Mouse (Mus musculus) c-Kit-negative CD71-positive TER-119-positive erythroid progenitor cells, embryonic 14.5 days (primary cell): ENCODE measurements around the gene Ccn2.
A peak's percentile ranks its signal among the peaks of the same experiment; 100 is the strongest.

Experiments
- DNase-seq: peaks from one replicate; pipeline ENCODE4 v3.0.0-alpha.2; 2013; ENCODE audit warnings: low read depth, low spot score

The Ccn2 gene

GRCm38 (mm10) chr10:24595250-24596002 lies at the start of gene Ccn2:
TSS of gene Ccn2 (plus strand) at chr10:24595442.
- no peak for DNase-seq

GRCm38 (mm10) chr10:24552870-24553269 lies 42.4 kb upstream of the Ccn2 start:
- DNase-seq: no peak

- DNase-seq: no peak
Observed at GRCm38 (mm10) chr10:24554091-24554490, 41.2 kb upstream of the Ccn2 start.

GRCm38 (mm10) chr10:24558366-24558765 lies 36.9 kb upstream of the Ccn2 start:
- DNase-seq: no peak

GRCm38 (mm10) chr10:24569691-24570420 lies 25.4 kb upstream of the Ccn2 start:
- DNase-seq: no peak

GRCm38 (mm10) chr10:24572044-24572960 lies 22.9 kb upstream of the Ccn2 start:
- DNase-seq: no peak

- no peak for DNase-seq
Observed at GRCm38 (mm10) chr10:24573484-24573883, 21.8 kb upstream of the Ccn2 start.

- DNase-seq: no peak
Observed at GRCm38 (mm10) chr10:24581076-24581475, 14.2 kb upstream of the Ccn2 start.

- no peak for DNase-seq
Observed at GRCm38 (mm10) chr10:24588824-24589223, 6.4 kb upstream of the Ccn2 start.

- DNase-seq: no peak
Observed at GRCm38 (mm10) chr10:24589238-24589637, 6.0 kb upstream of the Ccn2 start.

GRCm38 (mm10) chr10:24590546-24590945 lies 4.7 kb upstream of the Ccn2 start:
- no peak for DNase-seq

- peak; percentile 2 for DNase-seq
Observed at GRCm38 (mm10) chr10:24591136-24591535, 4.1 kb upstream of the Ccn2 start.

GRCm38 (mm10) chr10:24591741-24592140 lies 3.5 kb upstream of the Ccn2 start:
- DNase-seq: no peak

- no peak for DNase-seq
Observed at GRCm38 (mm10) chr10:24592318-24592717, 2.9 kb upstream of the Ccn2 start.

GRCm38 (mm10) chr10:24592969-24593368 lies 2.3 kb upstream of the Ccn2 start:
- DNase-seq: no peak

- DNase-seq: no peak
Observed at GRCm38 (mm10) chr10:24593556-24593955, 1.7 kb upstream of the Ccn2 start.

GRCm38 (mm10) chr10:24596003-24596868 lies 994 bp downstream of the Ccn2 start:
- no peak for DNase-seq

GRCm38 (mm10) chr10:24596869-24597339 lies 1.7 kb downstream of the Ccn2 start:
- no peak for DNase-seq

- no peak for DNase-seq
Observed at GRCm38 (mm10) chr10:24597789-24598188, 2.5 kb downstream of the Ccn2 start.

- DNase-seq: no peak
Observed at GRCm38 (mm10) chr10:24598693-24599092, 3.5 kb downstream of the Ccn2 start.

- no peak for DNase-seq
Observed at GRCm38 (mm10) chr10:24599802-24600201, 4.6 kb downstream of the Ccn2 start.
